Mouse (Mus musculus): ENCODE measurements around the gene Tob2.

DNA sequence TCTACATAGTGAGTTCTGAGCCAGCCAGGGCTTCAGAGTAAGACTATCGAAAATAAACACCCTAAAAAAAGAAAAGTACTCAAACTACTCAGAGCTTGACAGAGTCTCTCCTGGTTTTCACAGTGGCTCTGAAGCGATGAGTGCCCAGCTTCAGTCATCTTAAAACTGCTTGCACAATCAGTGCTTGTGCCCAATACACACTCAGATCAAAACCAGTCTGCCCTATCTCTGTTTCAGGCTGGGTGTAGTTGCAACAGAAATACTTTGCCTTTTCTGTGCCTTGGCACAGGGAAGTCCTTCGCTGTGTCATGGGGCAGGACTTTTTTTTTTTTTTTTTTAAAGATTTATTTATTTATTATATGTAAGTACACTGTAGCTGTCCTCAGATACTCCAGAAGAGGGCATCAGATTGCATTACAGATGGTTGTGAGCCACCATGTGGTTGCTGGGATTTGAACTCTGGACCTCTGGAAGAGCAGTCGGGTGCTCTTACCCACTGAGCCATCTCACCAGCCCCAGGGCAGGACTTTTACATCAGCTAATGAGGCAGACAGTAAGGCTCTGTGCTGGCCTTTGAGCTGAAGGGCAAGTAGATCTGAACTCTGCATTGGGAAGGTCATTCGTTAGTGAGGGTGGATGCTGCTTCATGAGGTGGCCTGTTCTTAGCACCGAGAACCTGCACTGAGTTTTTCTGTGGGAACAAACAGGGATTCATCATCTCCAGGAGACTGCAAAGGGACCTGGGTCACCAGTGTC is 28.4 kb upstream of the Tob2 start:
- TF ChIP-seq POLR2A (IDR thresholded peaks at IDR 0.05; ENCODE audit: insufficient read depth, low read depth, low read length) (no peak), CTCF (IDR thresholded peaks at IDR 0.05) (no peak), EP300 (IDR thresholded peaks at IDR 0.05; ENCODE audit: insufficient read depth, low read depth, low read length) (0 out of 2 replicates have a peak, but pooled peaks have one; percentile 7)
